ENCODE assay signal across 8 mouse cellular contexts in genomic region chr17:57276634-57277121, GRCm38 (mm10). TPM values are rescaled to one million over a fixed set of nuclear protein-coding genes. Genes with fewer than 3 reads are reported as not detected.
DNase-seq lines count a peak whose midpoint lies in the region; ATAC-seq lines count a peak whose summit lies in the region.

No protein-coding gene starts in this region.

- H3K4me2 ChIP-seq in hindbrain, embryonic 12.5 days (replicated peaks) = peak overlapping the region; percentile 61

- no peaks in the 10 kb centered on the region for H3K36me3 ChIP-seq in hindbrain, embryonic 12.5 days

- peak overlapping the region; percentile 38 for H3K4me3 ChIP-seq in hindbrain, embryonic 12.5 days

- no peak overlapping the region for H3K27ac ChIP-seq in hindbrain, embryonic 12.5 days

- ATAC-seq in hindbrain, embryonic 12.5 days (ENCODE audit: low FRiP score) = peak; percentile 78

- H3K9me3 ChIP-seq in hindbrain, embryonic 12.5 days (replicated peaks) = no peaks in the 10 kb centered on the region

- DNase-seq in T-cell, adult 2 months (ENCODE audit: low spot score) = peak; percentile 72
- peak; percentile 86 for DNase-seq in cerebellum, adult 9-10 months
- peak; percentile 58 to 80 for DNase-seq in frontal cortex, adult 2 months (ENCODE audit: extremely low spot score in 1 of 2, low spot score in 1 of 2)
- peak; percentile 66 to 69 for DNase-seq in layer of hippocampus, postnatal 36 days
- peak; percentile 92 for DNase-seq in lung, postnatal 36 days
- DNase-seq in right cerebral cortex, adult 18-20 months = peak; percentile 80
- DNase-seq in urinary bladder, postnatal 4 days (ENCODE audit: low spot score in 2 of 2) = peak; percentile 50 to 65

- peaks cover 61% of the 10 kb centered on the region for H3K27me3 ChIP-seq in hindbrain, embryonic 12.5 days

- peak overlapping the region; percentile 32; the same call in 1 of the 2 replicates for H3K9ac ChIP-seq in hindbrain, embryonic 12.5 days

- peaks cover 12% of the 10 kb centered on the region for H3K4me1 ChIP-seq in hindbrain, embryonic 12.5 days

- WGBS in hindbrain, embryonic 12.5 days = under 1% methylated on average over 20 of the region's 20 CpGs

RNA-seq across cellular contexts. Expression of gene Vav1, which starts 2.2 kb away (rescaled TPM):
- 3.1 and 4.4 TPM in 2 replicates for polyA plus RNA-seq in frontal cortex, adult 2 months (2012; rRNA removed)
- polyA plus RNA-seq in hindbrain, embryonic 12.5 days (2016; fragmentation: Nextera tagmentation; extraction: Ambion mirVana) = 1.9 and 2.0 TPM in 2 replicates
- 1 to 10 TPM; 3.0 to 3.7 TPM for total RNA-seq in layer of hippocampus, postnatal 36 days (2021)

RNA-seq across cellular contexts. Expression of gene Trip10, which starts 27.4 kb away (rescaled TPM):
- 7.9 and 10.0 TPM in 2 replicates for polyA plus RNA-seq in frontal cortex, adult 2 months (2012; rRNA removed)
- 23.5 and 23.9 TPM in 2 replicates for polyA plus RNA-seq in hindbrain, embryonic 12.5 days (2016; fragmentation: Nextera tagmentation; extraction: Ambion mirVana)
- 1 to 10 TPM; 7.9 to 8.2 TPM for total RNA-seq in layer of hippocampus, postnatal 36 days (2021)

RNA-seq across cellular contexts. Expression of gene Gpr108, which starts 28.4 kb away (rescaled TPM):
- polyA plus RNA-seq in frontal cortex, adult 2 months (2012; rRNA removed) = 25.0 and 26.1 TPM in 2 replicates
- polyA plus RNA-seq in hindbrain, embryonic 12.5 days (2016; fragmentation: Nextera tagmentation; extraction: Ambion mirVana) = 24.7 and 27.1 TPM in 2 replicates
- 10 to 100 TPM; 23.6 to 25.4 TPM for total RNA-seq in layer of hippocampus, postnatal 36 days (2021)

RNA-seq across cellular contexts. Expression of gene C3, which starts 48.7 kb away (rescaled TPM):
- polyA plus RNA-seq in frontal cortex, adult 2 months (2012; rRNA removed) = 0.18 and 1.6 TPM in 2 replicates
- 0.76 and 1.2 TPM in 2 replicates for polyA plus RNA-seq in hindbrain, embryonic 12.5 days (2016; fragmentation: Nextera tagmentation; extraction: Ambion mirVana)
- total RNA-seq in layer of hippocampus, postnatal 36 days (2021) = 1 to 10 TPM; 1.1 to 2.4 TPM
